Mouse (Mus musculus) liver, embryonic 14.5 days (tissue): ENCODE measurements around the gene Kel. TPM values are rescaled to one million over a fixed set of nuclear protein-coding genes. Genes with fewer than 3 reads are reported as not detected.

Source experiments
- ATAC-seq: fragments of 200-750 bp; cut with Nextera tagmentation; 2 replicates; pipeline ENCODE4 v1.8.0; 2017; ENCODE audit warnings: moderate number of reproducible peaks, mild to moderate bottlenecking, moderate library complexity; ENCODE audit not compliant: insufficient read depth
- DNase-seq, 3 experiments: peaks; one replicate each; pipeline ENCODE4 v3.0.0-alpha.2; 2012 to 2013; ENCODE audit warnings: low read depth in 3 of 3, low spot score in 3 of 3
- H3K27ac ChIP-seq: fragments of 300-500 bp; sonication (generic); 2 replicates; pipeline ENCODE4 v1.5.1; 2014; ENCODE audit warnings: moderate library complexity, mild to moderate bottlenecking, control low read depth, inconsistent platforms
- H3K27me3 ChIP-seq: fragments of 300-500 bp; sonication (generic); 2 replicates; pipeline ENCODE4 v1.6.1; 2014; ENCODE audit warnings: mild to moderate bottlenecking, low read length, moderate library complexity; ENCODE audit not compliant: control insufficient read depth, insufficient read depth
- H3K36me3 ChIP-seq: fragments of 300-500 bp; sonication (generic); replicated peaks from 2 replicates; pipeline ENCODE4 v1.6.1; 2014; ENCODE audit warnings: low read depth; ENCODE audit not compliant: control insufficient read depth, insufficient read depth
- H3K4me1 ChIP-seq, 2 experiments: fragments of 200-500 bp in 1 of 2; fragments of 300-500 bp in 1 of 2; sonication (generic) in 1 of 2; replicated peaks; 2 replicates each; pipeline ENCODE4 v1.6.1; 2012 to 2014; ENCODE audit warnings: antibody characterized with exemption in 1 of 2, inconsistent platforms in 1 of 2, low read length in 1 of 2; ENCODE audit not compliant: control insufficient read depth in 2 of 2, insufficient read depth in 2 of 2
- H3K4me2 ChIP-seq: fragments of 300-500 bp; sonication (generic); 2 replicates; pipeline ENCODE4 v1.6.1; 2014; ENCODE audit warnings: low read depth, mild to moderate bottlenecking, control low read depth, moderate library complexity
- H3K4me3 ChIP-seq, 2 experiments: fragments of 200-500 bp in 1 of 2; fragments of 300-500 bp in 1 of 2; sonication (generic) in 1 of 2; 2 replicates each; pipeline ENCODE4 v1.5.1; 2012 to 2014; ENCODE audit warnings: low read depth in 2 of 2, low read length in 2 of 2, mild to moderate bottlenecking in 2 of 2, control low read depth in 1 of 2, inconsistent platforms in 1 of 2, moderate library complexity in 1 of 2; ENCODE audit not compliant: insufficient read depth in 1 of 2
- H3K9ac ChIP-seq: fragments of 300-500 bp; sonication (generic); replicated peaks from 2 replicates; pipeline ENCODE4 v1.6.1; 2014; ENCODE audit warnings: mild to moderate bottlenecking, control low read depth, moderate library complexity
- H3K9me3 ChIP-seq: fragments of 300-500 bp; sonication (generic); 2 replicates; pipeline ENCODE4 v1.6.1; 2016; ENCODE audit warnings: low read length, mixed read lengths; ENCODE audit not compliant: control insufficient read depth
- CTCF ChIP-seq: IDR thresholded peaks from 2 replicates; pipeline ENCODE4 v1.5.1; 2016; ENCODE audit warnings: antibody characterized with exemption, low read depth, control low read depth
- EP300 ChIP-seq: IDR thresholded peaks from 2 replicates; pipeline ENCODE4 v1.6.1; 2016; ENCODE audit warnings: antibody characterized with exemption, low read depth
- WGBS: fragments of 180-500 bp; shearing (Covaris S2); extraction: QIAGEN DNeasy Blood & Tissue Kit; methylation state at CpG from one replicate; pipeline ENCODE4 v1.1.7; 2014; ENCODE audit not compliant: insufficient replicate concordance; 5-methylcytosine and 5-hydroxymethylcytosine counted together
- polyA plus RNA-seq, 2 experiments: library from polyadenylated mRNA; depleted of rRNA in 1 of 2; stranded (reverse) in 1 of 2; unstranded in 1 of 2; fragments of >200 nt; fragmentation: Nextera tagmentation in 1 of 2; extraction: Ambion mirVana in 1 of 2; gene quantifications; 2 replicates each; pipeline versions ENCODE4 v1.2.1 to v1.2.3; 2012 to 2014

Gene Kel
- polyA plus RNA-seq, 2 experiments, result 221 to 313 TPM

DNA sequence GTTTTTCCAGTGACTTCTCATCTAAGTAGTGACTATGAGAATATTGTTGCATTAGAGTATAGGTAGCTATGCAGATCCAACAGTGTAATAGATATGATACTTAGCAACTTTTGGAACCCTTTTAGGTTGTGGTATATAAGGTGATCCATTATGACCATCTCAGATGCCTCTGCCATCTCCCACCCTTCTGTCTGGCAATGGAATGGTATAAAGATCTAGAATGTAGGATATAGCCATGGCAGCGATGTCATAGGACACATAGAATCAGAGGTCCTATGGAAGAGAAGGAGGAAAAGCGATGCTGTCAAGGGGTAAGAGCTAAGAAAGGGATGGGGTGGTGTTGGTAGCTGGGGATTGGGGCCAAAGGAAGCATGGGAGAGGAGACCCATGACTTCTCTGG is 20.0 kb downstream of the Kel start, which contains the start of gene Llcfc1:
TSS of gene Llcfc1 (plus strand) at position 301 of the 400 bp plus-strand sequence.
- WGBS, result 89% methylated on average over 2 of the region's 2 CpGs
- no peaks in the 10 kb centered on the region for H3K9me3 ChIP-seq
- no peak for DNase-seq
- H3K27ac ChIP-seq, result peak within 1 kb of the TSS; percentile 30
- H3K9ac ChIP-seq, result no peak within 1 kb of the TSS
- no peak for TF ChIP-seq CTCF
- no peak for TF ChIP-seq EP300
- no peaks in the 10 kb centered on the region for H3K27me3 ChIP-seq
- H3K4me1 ChIP-seq, result peaks cover 4 to 14% of the 10 kb centered on the region in 2 experiments
- no peak within 1 kb of the TSS for H3K4me2 ChIP-seq
- no peak within 1 kb of the TSS for H3K4me3 ChIP-seq
- ATAC-seq, result no peak
- peaks cover 44% of the 10 kb centered on the region for H3K36me3 ChIP-seq

DNA sequence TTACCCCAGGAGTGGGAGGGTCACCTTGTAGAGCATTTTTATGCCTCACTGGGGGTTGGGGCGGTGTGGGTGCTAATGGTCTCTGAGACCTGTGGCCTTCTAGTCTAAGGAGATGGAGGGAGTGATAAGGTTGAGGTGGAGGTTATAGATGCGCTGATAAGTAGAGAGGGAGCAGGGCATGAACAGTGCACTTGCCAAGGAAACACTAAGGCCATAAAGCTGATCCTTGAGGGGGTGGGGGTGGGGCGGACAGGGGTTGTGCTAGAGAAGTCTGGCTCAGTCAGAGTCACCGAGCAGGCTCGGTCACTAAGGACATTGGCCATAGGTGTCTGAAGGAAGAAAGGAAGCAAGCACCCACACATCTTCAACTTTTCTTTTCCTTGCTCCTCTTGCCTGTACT is 22.5 kb downstream of the Kel start:
- Histone ChIP-seq H3K4me3 (no peak overlapping the region), H3K4me1 (peaks cover 4 to 14% of the 10 kb centered on the region in 2 experiments), H3K36me3 (peaks cover 20% of the 10 kb centered on the region), H3K9ac (no peak overlapping the region), H3K27me3 (no peaks in the 10 kb centered on the region), H3K9me3 (no peaks in the 10 kb centered on the region), H3K4me2 (no peak overlapping the region), H3K27ac (no peak overlapping the region)
- ATAC-seq (no peak), DNase-seq (no peak)
- no peak for TF ChIP-seq CTCF
- TF ChIP-seq EP300, result no peak
- 63% methylated on average over 5 of the region's 5 CpGs for WGBS

DNA sequence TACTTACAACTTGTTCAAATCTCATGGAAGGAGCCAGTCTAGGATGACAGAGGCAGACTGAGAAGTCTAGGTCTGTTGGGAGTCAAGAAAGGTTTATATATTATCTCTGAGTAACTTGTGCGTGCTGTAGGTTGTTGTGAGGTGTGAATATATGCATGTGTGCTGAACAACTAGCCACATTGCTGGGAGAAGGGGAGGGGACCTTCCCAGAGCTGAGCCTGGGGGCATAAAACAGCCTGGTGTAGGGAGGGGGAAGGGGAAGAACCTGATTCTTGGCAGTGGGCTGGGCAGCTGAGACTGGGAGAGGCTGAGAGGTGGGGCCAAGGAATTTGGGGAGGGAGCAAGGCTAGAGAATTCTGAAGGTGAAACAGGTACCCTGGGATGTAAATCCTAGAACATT is 23.5 kb downstream of the Kel start, which contains the start of gene Trpv5:
TSS of gene Trpv5 (minus strand) at position 101 of the 400 bp plus-strand sequence.
- Histone ChIP-seq H3K27me3 (no peaks in the 10 kb centered on the region), H3K36me3 (peaks cover 10% of the 10 kb centered on the region), H3K27ac (no peak within 1 kb of the TSS), H3K4me3 (no peak within 1 kb of the TSS), H3K4me1 (peaks cover 4 to 9% of the 10 kb centered on the region in 2 experiments; a peak in 3 of 4 replicates), H3K9me3 (no peaks in the 10 kb centered on the region), H3K4me2 (no peak within 1 kb of the TSS), H3K9ac (no peak within 1 kb of the TSS)
- TF ChIP-seq CTCF (no peak), EP300 (no peak)
- DNase-seq (no peak), ATAC-seq (no peak)
- 68% methylated on average over 1 of the region's 1 CpGs for WGBS

DNA sequence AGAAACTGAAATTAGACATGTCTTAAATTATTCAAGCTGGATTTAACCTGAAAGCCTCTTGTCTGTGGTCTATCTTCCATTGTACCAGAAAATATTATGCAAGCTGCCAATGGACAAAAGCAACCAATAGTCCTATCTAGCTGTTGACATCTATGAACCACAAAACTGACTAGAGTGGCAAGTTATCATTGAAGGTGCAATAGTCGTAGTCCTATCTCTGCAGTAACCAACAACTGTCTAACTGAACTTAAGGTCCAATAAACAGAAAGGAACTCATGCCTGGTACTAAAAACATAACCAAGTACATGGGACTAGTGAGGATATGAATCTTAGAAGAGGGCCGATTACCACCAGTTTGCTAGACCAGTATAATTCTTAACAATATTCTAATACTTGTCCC is 27.6 kb downstream of the Kel start:
- ATAC-seq (peak; percentile 23; the same call in 1 of the 2 replicates), DNase-seq (no peak)
- Histone ChIP-seq H3K27ac (no peak overlapping the region), H3K9me3 (no peaks in the 10 kb centered on the region), H3K36me3 (no peaks in the 10 kb centered on the region), H3K4me3 (no peak overlapping the region), H3K27me3 (no peaks in the 10 kb centered on the region), H3K4me1 (no peaks in the 10 kb centered on the region; a peak in 2 of 4 replicates), H3K9ac (no peak overlapping the region), H3K4me2 (no peak overlapping the region)
- TF ChIP-seq CTCF (no peak), EP300 (no peak)
- 42% methylated on average over 2 of the region's 2 CpGs for WGBS

DNA sequence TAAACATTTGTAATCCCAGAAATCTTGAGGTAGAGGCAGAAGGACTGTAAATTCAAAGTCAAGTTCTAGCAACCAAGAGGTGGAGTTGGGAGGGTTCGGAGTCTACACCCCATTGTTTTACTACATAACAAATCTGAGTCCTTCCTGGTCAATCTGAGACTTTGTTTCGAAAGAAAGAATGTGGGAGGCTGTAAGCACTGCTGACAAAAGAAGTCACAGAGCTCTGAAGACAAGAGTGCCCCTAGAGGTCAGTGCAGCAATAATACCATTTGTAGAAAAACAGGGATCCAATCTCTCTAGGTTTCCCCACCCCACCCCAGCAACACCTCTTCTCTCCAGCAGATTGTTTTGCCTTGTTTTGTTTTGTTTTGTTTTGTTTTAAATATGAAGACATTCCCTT is 41.8 kb downstream of the Kel start:
- no peaks in the 10 kb centered on the region for H3K27me3 ChIP-seq
- no peaks in the 10 kb centered on the region for H3K4me1 ChIP-seq
- no peak overlapping the region for H3K4me3 ChIP-seq
- no peak overlapping the region for H3K27ac ChIP-seq
- no peaks in the 10 kb centered on the region for H3K36me3 ChIP-seq
- H3K4me2 ChIP-seq, result no peak overlapping the region
- ATAC-seq (no peak), DNase-seq (no peak)
- no peak overlapping the region for H3K9ac ChIP-seq
- peak; percentile 53 for TF ChIP-seq CTCF
- no peak for TF ChIP-seq EP300
- WGBS, result 21% methylated on average over 2 of the region's 2 CpGs
- no peaks in the 10 kb centered on the region for H3K9me3 ChIP-seq
